Mouse (Mus musculus): ENCODE measurements at regions not wholly inside any gene's neighbourhood (a gene's known extent, or its start where the extent isn't known, plus 50 kb on each side); places are given as distances from the start of the nearest gene placed in this dataset.
A peak's percentile ranks its signal among the peaks of the same experiment; 100 is the strongest.

- 92% methylated on average over 7 of the region's 7 CpGs for WGBS
- H3K36me3 ChIP-seq (replicated peaks; ENCODE audit: control insufficient read depth, insufficient read depth) = no peaks in the 10 kb centered on the region
- no peak overlapping the region for H3K4me3 ChIP-seq (replicated peaks; ENCODE audit: low read length)
- H3K4me1 ChIP-seq (replicated peaks; ENCODE audit: control insufficient read depth, insufficient read depth, low read length) = 0 out of 2 replicates have a peak, but pooled peaks cover 6% of the 10 kb centered on the region
- DNase-seq (ENCODE audit: low spot score) (no peak), ATAC-seq (ENCODE audit: low FRiP score) (no peak)
- no peak overlapping the region for H3K27ac ChIP-seq
- no peaks in the 10 kb centered on the region for H3K27me3 ChIP-seq (ENCODE audit: control insufficient read depth, insufficient read depth, low read length)
- no peak overlapping the region for H3K4me2 ChIP-seq (replicated peaks)
- no peak overlapping the region for H3K9ac ChIP-seq
- H3K9me3 ChIP-seq (ENCODE audit: control insufficient read depth, low read length) = no peaks in the 10 kb centered on the region
These were observed 269.1 kb downstream of the Tcf7l2 start for GRCm38 (mm10) chr19:56010766-56011165.

- no peak overlapping the region for H3K4me3 ChIP-seq (replicated peaks; ENCODE audit: low read length)
- DNase-seq (ENCODE audit: low spot score) (no peak), ATAC-seq (ENCODE audit: low FRiP score) (no peak)
- no peaks in the 10 kb centered on the region for H3K9me3 ChIP-seq (ENCODE audit: control insufficient read depth, low read length)
- H3K27me3 ChIP-seq (ENCODE audit: control insufficient read depth, insufficient read depth, low read length) = no peaks in the 10 kb centered on the region
- H3K4me1 ChIP-seq (replicated peaks; ENCODE audit: control insufficient read depth, insufficient read depth, low read length) = 0 out of 2 replicates have a peak, but pooled peaks cover 1% of the 10 kb centered on the region
- H3K36me3 ChIP-seq (replicated peaks; ENCODE audit: control insufficient read depth, insufficient read depth) = no peaks in the 10 kb centered on the region
- H3K27ac ChIP-seq = no peak overlapping the region
- no peak overlapping the region for H3K4me2 ChIP-seq (replicated peaks)
- H3K9ac ChIP-seq = no peak overlapping the region
These were observed 269.7 kb downstream of the Tcf7l2 start for GRCm38 (mm10) chr19:56011292-56011691.

GRCm38 (mm10) chr19:56016548-56017346 lies 270.2 kb upstream of the Habp2 start:
- Histone ChIP-seq H3K36me3 (replicated peaks; ENCODE audit: control insufficient read depth, insufficient read depth) (no peaks in the 10 kb centered on the region), H3K27me3 (ENCODE audit: control insufficient read depth, insufficient read depth, low read length) (no peaks in the 10 kb centered on the region), H3K9me3 (ENCODE audit: control insufficient read depth, low read length) (no peaks in the 10 kb centered on the region), H3K4me1 (replicated peaks; ENCODE audit: control insufficient read depth, insufficient read depth, low read length) (no peaks in the 10 kb centered on the region), H3K27ac (no peak overlapping the region), H3K4me3 (replicated peaks; ENCODE audit: low read length) (no peak overlapping the region), H3K4me2 (replicated peaks) (no peak overlapping the region), H3K9ac (no peak overlapping the region)
- ATAC-seq (ENCODE audit: low FRiP score) = no peak
- WGBS = 91% methylated on average over 4 of the region's 4 CpGs
- no peak for DNase-seq (ENCODE audit: low spot score)

GRCm38 (mm10) chr19:56017524-56017923 lies 269.4 kb upstream of the Habp2 start:
- H3K9ac ChIP-seq = no peak overlapping the region
- DNase-seq (ENCODE audit: low spot score) (no peak), ATAC-seq (ENCODE audit: low FRiP score) (no peak)
- no peak overlapping the region for H3K4me3 ChIP-seq (replicated peaks; ENCODE audit: low read length)
- 74% methylated on average over 7 of the region's 7 CpGs for WGBS
- no peaks in the 10 kb centered on the region for H3K4me1 ChIP-seq (replicated peaks; ENCODE audit: control insufficient read depth, insufficient read depth, low read length)
- H3K27ac ChIP-seq = no peak overlapping the region
- no peaks in the 10 kb centered on the region for H3K27me3 ChIP-seq (ENCODE audit: control insufficient read depth, insufficient read depth, low read length)
- no peaks in the 10 kb centered on the region for H3K36me3 ChIP-seq (replicated peaks; ENCODE audit: control insufficient read depth, insufficient read depth)
- H3K4me2 ChIP-seq (replicated peaks) = no peak overlapping the region
- no peaks in the 10 kb centered on the region for H3K9me3 ChIP-seq (ENCODE audit: control insufficient read depth, low read length)

- Histone ChIP-seq H3K27ac (no peak overlapping the region), H3K9me3 (ENCODE audit: control insufficient read depth, low read length) (no peaks in the 10 kb centered on the region), H3K4me1 (replicated peaks; ENCODE audit: control insufficient read depth, insufficient read depth, low read length) (no peaks in the 10 kb centered on the region), H3K4me3 (replicated peaks; ENCODE audit: low read length) (no peak overlapping the region), H3K4me2 (replicated peaks) (no peak overlapping the region), H3K27me3 (ENCODE audit: control insufficient read depth, insufficient read depth, low read length) (no peaks in the 10 kb centered on the region), H3K36me3 (replicated peaks; ENCODE audit: control insufficient read depth, insufficient read depth) (no peaks in the 10 kb centered on the region), H3K9ac (no peak overlapping the region)
- DNase-seq (ENCODE audit: low spot score) (no peak), ATAC-seq (ENCODE audit: low FRiP score) (no peak)
- WGBS = 60% methylated on average over 7 of the region's 7 CpGs
These were observed 267.8 kb upstream of the Habp2 start for GRCm38 (mm10) chr19:56019143-56019542.

- Histone ChIP-seq H3K27ac (no peak overlapping the region), H3K9me3 (ENCODE audit: control insufficient read depth, low read length) (peaks cover 9% of the 10 kb centered on the region; the same call in 1 of the 2 replicates), H3K4me2 (replicated peaks) (no peak overlapping the region), H3K9ac (no peak overlapping the region), H3K4me1 (replicated peaks; ENCODE audit: control insufficient read depth, insufficient read depth, low read length) (no peaks in the 10 kb centered on the region), H3K4me3 (replicated peaks; ENCODE audit: low read length) (no peak overlapping the region), H3K27me3 (ENCODE audit: control insufficient read depth, insufficient read depth, low read length) (no peaks in the 10 kb centered on the region), H3K36me3 (replicated peaks; ENCODE audit: control insufficient read depth, insufficient read depth) (no peaks in the 10 kb centered on the region)
- ATAC-seq (ENCODE audit: low FRiP score) (no peak), DNase-seq (ENCODE audit: low spot score) (no peak)
- 53% methylated on average over 6 of the region's 6 CpGs for WGBS
These were observed 264.6 kb upstream of the Habp2 start for GRCm38 (mm10) chr19:56022348-56022747.

GRCm38 (mm10) chr19:56024599-56024998 lies 262.3 kb upstream of the Habp2 start:
- ATAC-seq (ENCODE audit: low FRiP score) (no peak), DNase-seq (ENCODE audit: low spot score) (no peak)
- H3K9ac ChIP-seq = no peak overlapping the region
- H3K27me3 ChIP-seq (ENCODE audit: control insufficient read depth, insufficient read depth, low read length) = no peaks in the 10 kb centered on the region
- H3K36me3 ChIP-seq (replicated peaks; ENCODE audit: control insufficient read depth, insufficient read depth) = no peaks in the 10 kb centered on the region
- peaks cover 9% of the 10 kb centered on the region for H3K4me1 ChIP-seq (replicated peaks; ENCODE audit: control insufficient read depth, insufficient read depth, low read length)
- no peak overlapping the region for H3K4me2 ChIP-seq (replicated peaks)
- peaks cover 12% of the 10 kb centered on the region; the same call in 1 of the 2 replicates for H3K9me3 ChIP-seq (ENCODE audit: control insufficient read depth, low read length)
- no peak overlapping the region for H3K4me3 ChIP-seq (replicated peaks; ENCODE audit: low read length)
- 88% methylated on average over 4 of the region's 4 CpGs for WGBS
- H3K27ac ChIP-seq = no peak overlapping the region

GRCm38 (mm10) chr19:56029428-56030281 lies 257.3 kb upstream of the Habp2 start:
- Histone ChIP-seq H3K4me2 (replicated peaks) (no peak overlapping the region; the same call in 1 of the 2 replicates), H3K27ac (peak overlapping the region; percentile 71), H3K4me1 (replicated peaks; ENCODE audit: control insufficient read depth, insufficient read depth, low read length) (peaks cover 15% of the 10 kb centered on the region), H3K9ac (peak overlapping the region; percentile 43), H3K9me3 (ENCODE audit: control insufficient read depth, low read length) (peaks cover 12% of the 10 kb centered on the region; the same call in 1 of the 2 replicates), H3K27me3 (ENCODE audit: control insufficient read depth, insufficient read depth, low read length) (no peaks in the 10 kb centered on the region), H3K4me3 (replicated peaks; ENCODE audit: low read length) (no peak overlapping the region), H3K36me3 (replicated peaks; ENCODE audit: control insufficient read depth, insufficient read depth) (no peaks in the 10 kb centered on the region)
- ATAC-seq (ENCODE audit: low FRiP score) (peak; percentile 92), DNase-seq (ENCODE audit: low spot score) (peak; percentile 75)
- WGBS = 7% methylated on average over 21 of the region's 21 CpGs

GRCm38 (mm10) chr19:56030401-56030925 lies 256.5 kb upstream of the Habp2 start:
- H3K27ac ChIP-seq = 0 out of 2 replicates have a peak overlapping the region, but pooled peaks have one; percentile 20
- peaks cover 15% of the 10 kb centered on the region for H3K4me1 ChIP-seq (replicated peaks; ENCODE audit: control insufficient read depth, insufficient read depth, low read length)
- ATAC-seq (ENCODE audit: low FRiP score) (no peak), DNase-seq (ENCODE audit: low spot score) (no peak)
- WGBS = 60% methylated on average over 4 of the region's 4 CpGs
- no peak overlapping the region for H3K9ac ChIP-seq
- H3K4me2 ChIP-seq (replicated peaks) = no peak overlapping the region
- peaks cover 12% of the 10 kb centered on the region; the same call in 1 of the 2 replicates for H3K9me3 ChIP-seq (ENCODE audit: control insufficient read depth, low read length)
- H3K4me3 ChIP-seq (replicated peaks; ENCODE audit: low read length) = no peak overlapping the region
- no peaks in the 10 kb centered on the region for H3K27me3 ChIP-seq (ENCODE audit: control insufficient read depth, insufficient read depth, low read length)
- no peaks in the 10 kb centered on the region for H3K36me3 ChIP-seq (replicated peaks; ENCODE audit: control insufficient read depth, insufficient read depth)
